Mouse (Mus musculus): ENCODE measurements around the gene Mbd5.

The Mbd5 gene

GRCm38 (mm10) chr2:48948841-48949584 lies at the start of gene Mbd5:
TSS of gene Mbd5 (plus strand) at chr2:48949508.
- CTCF ChIA-PET = interaction anchor here (0.6 kb wide), 1 partner anchor 43 kb away, joined by 5 read pairs; no protein-coding TSS in a partner anchor

- CTCF ChIA-PET = interaction anchor here (0.7 kb wide), 1 partner anchor 805 kb away, joined by 5 read pairs; no protein-coding TSS in a partner anchor
Measured at GRCm38 (mm10) chr2:48908866-48909265, 40.4 kb upstream of the Mbd5 start.

GRCm38 (mm10) chr2:48914185-48914584 lies 35.1 kb upstream of the Mbd5 start:
- CTCF ChIA-PET = no interaction called here

- CTCF ChIA-PET = no interaction called here
Measured at GRCm38 (mm10) chr2:48915832-48916231, 33.5 kb upstream of the Mbd5 start.

- CTCF ChIA-PET = no interaction called here
Measured at GRCm38 (mm10) chr2:48935058-48935457, 14.2 kb upstream of the Mbd5 start.

DNA sequence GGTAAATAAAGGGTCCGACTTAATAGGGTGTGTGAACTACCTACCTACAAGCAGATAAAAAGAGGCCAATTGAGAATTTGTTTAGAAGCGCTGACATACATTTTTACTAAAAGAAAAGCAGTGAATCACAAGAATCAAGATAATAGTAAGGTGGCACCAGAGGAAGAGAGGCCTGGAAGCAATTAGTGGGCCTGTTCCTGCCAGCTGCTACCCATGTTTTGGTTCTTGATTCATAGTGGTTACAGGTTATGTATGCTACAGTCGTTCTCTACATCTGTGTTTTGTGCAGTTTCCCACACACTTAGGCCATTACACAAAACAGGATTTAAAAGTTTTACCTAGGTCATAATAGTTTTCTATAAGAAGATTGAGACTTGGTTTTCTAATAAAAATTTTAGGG lies 1.5 kb upstream of the Mbd5 start:
- CTCF ChIA-PET = interaction anchor here (0.7 kb wide), 1 partner anchor 40 kb away, joined by 4 read pairs; no protein-coding TSS in a partner anchor

DNA sequence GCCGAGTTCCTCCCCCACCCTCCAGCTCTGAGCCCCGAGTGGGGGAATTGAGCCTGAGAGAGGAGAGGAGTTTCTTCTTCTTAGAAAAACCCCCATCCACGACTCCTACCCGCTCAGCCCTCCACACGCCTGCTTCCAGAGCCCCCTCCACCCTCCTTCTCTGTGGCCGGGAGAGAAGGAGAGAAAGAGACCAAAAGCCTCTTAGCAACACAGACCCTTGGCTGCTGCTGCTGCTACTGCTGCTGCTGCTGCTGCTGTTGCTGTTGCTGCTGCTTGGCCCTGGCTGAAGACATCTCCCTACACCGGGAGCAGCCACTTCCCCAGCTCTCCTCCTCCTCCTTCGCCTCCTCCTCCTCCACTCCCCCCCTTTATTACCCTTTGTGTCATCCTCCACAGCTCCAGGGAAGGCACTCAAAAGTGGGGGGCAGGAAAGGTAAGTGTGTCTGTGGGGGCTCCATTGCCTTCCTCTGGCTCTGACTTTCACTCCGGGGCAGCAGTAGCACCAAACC lies 489 bp downstream of the Mbd5 start:
- CTCF ChIA-PET = interaction anchor here (0.6 kb wide), 1 partner anchor 44 kb away, joined by 5 read pairs; no protein-coding TSS in a partner anchor

DNA sequence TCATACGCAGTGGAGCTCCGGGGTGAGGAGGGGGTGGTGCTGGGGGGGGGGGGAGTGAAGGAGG lies 776 bp downstream of the Mbd5 start, which contains the start of gene Orc4:
Gene Orc4 (minus strand): TSS at position 26 of the 64 bp plus-strand sequence.
- CTCF ChIA-PET = no interaction called here

DNA sequence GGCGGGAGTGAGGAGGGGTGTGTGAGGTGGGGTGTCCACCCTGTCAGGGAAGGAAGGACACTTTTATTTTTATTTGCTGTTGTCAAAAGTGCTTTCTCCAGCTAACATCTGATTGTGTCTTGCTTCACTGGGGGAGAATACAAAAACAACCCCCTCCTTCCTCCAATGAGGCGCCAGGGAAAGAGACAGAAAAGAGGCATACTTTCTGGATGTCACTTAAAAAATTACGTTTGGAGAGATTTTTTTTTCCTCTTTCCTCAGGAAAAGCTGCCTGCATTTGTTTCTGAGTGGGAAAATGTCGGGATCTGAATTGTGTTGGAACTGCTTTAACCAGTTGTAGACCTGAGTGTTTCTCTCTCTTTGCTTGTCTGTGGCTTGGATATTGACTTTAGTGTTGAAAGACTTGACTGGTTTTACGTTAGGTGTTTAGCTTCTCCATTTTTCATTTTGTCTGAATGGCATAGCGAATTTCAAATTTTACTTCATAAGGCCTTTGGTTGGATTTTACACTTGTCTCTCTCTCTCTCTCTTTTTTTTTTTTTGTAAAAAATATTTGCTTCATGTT lies 1.1 kb downstream of the Mbd5 start:
- CTCF ChIA-PET = no interaction called here

DNA sequence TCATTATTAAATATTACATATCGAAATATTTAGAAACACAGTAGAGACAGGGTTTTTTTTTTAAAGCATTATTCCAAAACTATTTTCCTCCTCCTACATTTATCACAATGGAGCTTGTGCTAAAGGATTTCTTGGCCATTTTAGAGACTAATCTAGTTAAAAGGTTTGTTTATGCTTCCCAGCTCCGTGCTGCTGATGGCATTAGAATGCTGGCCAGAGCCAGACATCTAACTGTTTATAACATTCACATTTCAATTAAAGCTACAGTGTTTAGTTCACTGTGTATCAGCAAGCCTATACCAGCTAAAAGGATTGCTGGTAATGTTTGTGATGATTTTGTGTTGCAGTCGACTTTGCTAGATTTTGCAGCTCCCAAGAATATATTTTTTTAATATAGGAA lies 7.3 kb downstream of the Mbd5 start:
- CTCF ChIA-PET = no interaction called here

- CTCF ChIA-PET = interaction anchor here (0.6 kb wide), 1 partner anchor 436 kb away, joined by 22 read pairs; no protein-coding TSS in a partner anchor
Measured at GRCm38 (mm10) chr2:48978920-48979319, 29.6 kb downstream of the Mbd5 start.

- CTCF ChIA-PET = no interaction called here
Measured at GRCm38 (mm10) chr2:48990322-48990721, 41.0 kb downstream of the Mbd5 start.

DNA sequence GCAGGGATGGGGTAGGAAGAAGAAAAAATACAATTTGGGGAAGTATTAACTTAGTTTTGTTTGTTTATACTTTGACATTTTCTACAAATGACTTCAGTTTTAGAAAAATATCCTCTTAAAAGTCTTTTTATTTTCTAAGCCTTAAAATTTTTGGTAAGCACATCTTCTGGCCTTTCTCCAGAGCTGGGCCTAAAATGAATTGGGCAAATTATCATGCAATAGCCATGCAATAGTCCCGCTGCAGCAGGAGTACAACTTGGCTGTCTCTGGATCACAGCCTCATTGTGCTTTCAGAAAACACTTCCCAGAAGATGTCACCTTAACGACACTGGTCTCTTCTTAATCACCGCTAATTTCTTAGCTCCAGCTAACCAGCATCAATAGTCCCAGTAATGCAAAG lies 91.2 kb downstream of the Mbd5 start:
- CTCF ChIA-PET = no interaction called here

GRCm38 (mm10) chr2:49050030-49050429 lies 100.7 kb downstream of the Mbd5 start:
- CTCF ChIA-PET = no interaction called here

DNA sequence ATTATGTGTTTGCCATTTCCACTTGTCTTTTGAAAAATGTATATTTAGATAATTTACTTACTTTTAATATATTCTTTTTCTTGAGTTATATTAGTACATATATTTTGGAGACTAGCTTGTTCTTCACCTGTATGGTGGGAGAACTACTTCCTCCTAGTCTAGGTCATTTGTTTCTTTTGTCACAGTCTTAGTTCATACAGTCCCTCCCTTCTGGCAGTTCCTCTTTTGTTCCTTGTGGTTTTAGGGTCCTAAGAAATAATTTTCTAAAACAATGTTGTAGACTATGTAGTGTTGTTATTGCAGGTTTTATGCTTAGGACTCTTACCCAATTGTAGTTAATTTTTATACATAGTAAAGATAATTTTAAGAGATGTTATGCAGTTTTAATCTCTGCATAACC lies 118.6 kb downstream of the Mbd5 start:
- CTCF ChIA-PET = no interaction called here

- CTCF ChIA-PET = no interaction called here
Measured at GRCm38 (mm10) chr2:49084966-49085365, 135.7 kb downstream of the Mbd5 start.

DNA sequence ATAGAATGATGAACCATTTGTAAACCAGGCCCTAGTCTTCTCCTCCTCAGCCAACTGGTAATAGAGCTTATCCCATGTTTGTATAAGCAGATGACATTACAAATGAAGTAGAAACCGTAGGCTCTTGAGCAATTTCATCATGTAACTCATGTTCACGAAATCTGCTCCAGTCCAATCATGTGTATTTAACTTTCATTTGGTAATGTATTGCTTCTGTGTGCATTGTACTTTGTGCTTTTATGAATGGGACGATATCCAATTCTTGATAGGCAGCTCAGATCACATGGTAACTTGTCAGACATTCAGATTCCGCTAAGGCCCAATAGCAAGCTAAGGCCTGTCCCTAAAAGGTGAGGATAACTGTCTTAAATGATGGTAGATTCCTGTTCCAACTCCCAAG lies 141.5 kb downstream of the Mbd5 start:
- CTCF ChIA-PET = no interaction called here

DNA sequence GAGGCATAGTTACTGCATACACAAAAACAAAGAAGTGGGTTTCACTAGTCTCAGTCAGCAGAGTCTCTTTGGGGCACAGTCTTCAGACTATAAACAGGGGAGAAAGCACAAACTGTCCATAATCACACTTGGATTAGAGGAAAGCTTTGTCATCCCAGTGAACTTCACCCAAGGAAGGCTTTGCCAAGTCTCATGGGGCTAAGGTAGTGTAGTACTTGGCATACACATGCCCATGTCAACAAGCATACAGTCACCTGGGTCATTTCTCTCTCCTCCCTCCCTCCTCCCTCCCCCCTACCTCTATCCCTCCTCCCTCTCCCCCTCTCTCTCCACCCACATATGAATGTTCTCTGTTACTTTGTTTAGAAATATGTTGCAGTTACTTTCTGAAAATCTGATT lies 147.5 kb downstream of the Mbd5 start:
- CTCF ChIA-PET = no interaction called here

DNA sequence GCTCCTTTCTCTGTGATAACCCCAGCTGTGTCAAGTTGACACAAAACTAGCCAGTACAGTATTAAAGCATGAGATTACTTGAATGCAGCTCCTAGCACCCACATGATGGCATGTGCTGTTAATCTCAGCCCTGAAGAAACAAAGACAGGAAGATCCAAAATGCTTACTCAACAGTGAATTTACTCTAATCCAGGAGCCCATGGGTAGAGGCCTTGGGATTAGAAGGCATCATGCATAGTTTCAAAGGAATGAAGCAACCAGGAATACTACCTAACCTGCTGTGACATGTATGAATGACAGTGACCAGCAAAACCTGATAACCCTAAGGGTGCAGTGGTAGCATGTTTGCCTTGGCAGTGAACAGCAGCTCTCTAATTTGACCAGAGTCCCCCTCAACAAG lies 159.6 kb downstream of the Mbd5 start:
- CTCF ChIA-PET = no interaction called here

GRCm38 (mm10) chr2:49119875-49120274 lies 170.6 kb downstream of the Mbd5 start:
- CTCF ChIA-PET = no interaction called here

- CTCF ChIA-PET = interaction anchor here (0.6 kb wide), 1 partner anchor 19 kb away, joined by 13 read pairs; no protein-coding TSS in a partner anchor
Measured at GRCm38 (mm10) chr2:49121603-49122002, 172.3 kb downstream of the Mbd5 start.

- CTCF ChIA-PET = no interaction called here
Measured at GRCm38 (mm10) chr2:49142186-49142585, 192.9 kb downstream of the Mbd5 start.

GRCm38 (mm10) chr2:49153649-49154048 lies 204.3 kb downstream of the Mbd5 start:
- CTCF ChIA-PET = no interaction called here
